Mouse (Mus musculus): ENCODE measurements around the gene Prkce. TPM values are rescaled to one million over a fixed set of nuclear protein-coding genes. Genes with fewer than 3 reads are reported as not detected.

Prkce gene
- polyA plus RNA-seq, 1 experiment from 2014 or later = 6.7 TPM

DNA sequence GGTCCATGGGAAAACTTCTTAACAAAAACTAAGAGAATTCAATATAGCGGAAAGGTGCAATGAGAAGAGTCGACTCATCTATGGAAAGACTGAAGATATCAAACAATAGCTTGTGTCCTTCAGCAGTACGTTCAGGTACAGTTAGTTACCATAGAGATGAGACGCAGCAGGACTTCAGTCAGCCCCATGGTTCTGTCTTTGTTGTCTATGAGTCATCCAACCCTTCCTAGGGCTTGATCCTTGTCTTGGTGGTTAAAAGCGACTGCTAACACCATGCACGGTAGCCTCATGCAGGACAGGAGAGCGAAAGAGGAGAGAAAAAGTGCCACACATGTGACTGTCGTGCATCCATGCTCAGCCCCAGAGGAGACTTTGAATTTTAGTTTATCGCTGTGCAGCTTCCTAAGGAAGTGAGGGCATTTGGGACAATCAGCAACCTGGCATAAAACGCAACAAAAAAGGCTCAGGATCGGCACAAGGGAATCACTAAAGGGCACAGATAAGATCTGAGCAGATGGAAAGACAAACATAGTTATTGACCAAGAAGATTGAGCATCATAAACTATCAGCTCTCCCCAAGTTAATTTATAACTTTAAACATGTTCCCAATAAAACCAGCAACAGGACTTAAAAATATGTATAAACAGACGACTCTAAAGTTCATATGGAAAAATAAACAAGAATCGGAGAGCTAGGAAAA lies 448.2 kb downstream of the Prkce start:
- H3K4me1 ChIP-seq = peaks cover 12% of the 10 kb centered on the region
- no peak overlapping the region for H3K4me3 ChIP-seq

DNA sequence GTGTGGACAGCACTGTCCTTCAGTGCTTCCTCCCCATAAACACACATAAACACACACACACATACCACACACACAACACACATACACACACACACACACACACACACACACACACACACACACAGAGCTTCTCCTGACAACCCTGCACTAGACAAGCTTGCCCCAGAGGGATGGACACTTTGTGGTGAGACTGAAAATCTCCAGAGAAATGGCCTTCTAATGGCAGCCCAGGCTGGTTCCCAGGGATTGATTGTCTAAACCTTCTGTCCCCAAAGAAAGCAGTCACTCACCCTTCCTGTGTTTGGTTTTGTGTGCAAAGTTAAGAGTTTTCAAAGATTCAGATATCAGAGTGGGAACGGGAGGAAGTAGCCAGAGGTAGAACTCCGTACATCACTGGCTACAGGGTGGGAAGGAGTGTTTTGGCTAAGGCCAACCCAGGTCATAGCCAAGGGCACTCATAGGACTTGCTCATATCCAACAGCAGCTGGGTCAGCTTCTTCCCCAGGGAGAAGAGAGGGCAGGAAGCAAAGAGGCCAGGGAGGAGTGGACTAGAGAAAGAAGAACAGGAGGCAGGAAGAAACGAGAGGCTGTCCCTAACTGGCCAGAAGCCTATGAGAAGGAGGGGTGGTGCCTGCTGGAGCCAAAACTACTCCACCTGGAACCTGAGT lies 450.1 kb downstream of the Prkce start:
- peak overlapping the region; percentile 7; the same call in 1 of the 2 replicates for H3K27ac ChIP-seq

More for the DNA sequence above, 448.2 kb downstream of the Prkce start:
- Histone ChIP-seq H3K36me3 (no peaks in the 10 kb centered on the region), H3K27ac (no peak overlapping the region), H3K4me2 (no peak overlapping the region), H3K9ac (no peak overlapping the region), H3K27me3 (no peaks in the 10 kb centered on the region), H3K9me3 (no peaks in the 10 kb centered on the region)
- ATAC-seq (ENCODE audit: borderline replicate concordance, extremely low read depth, low FRiP score, low TSS enrichment) = no peak
- 67% methylated on average over 13 of the region's 13 CpGs for WGBS

DNA sequence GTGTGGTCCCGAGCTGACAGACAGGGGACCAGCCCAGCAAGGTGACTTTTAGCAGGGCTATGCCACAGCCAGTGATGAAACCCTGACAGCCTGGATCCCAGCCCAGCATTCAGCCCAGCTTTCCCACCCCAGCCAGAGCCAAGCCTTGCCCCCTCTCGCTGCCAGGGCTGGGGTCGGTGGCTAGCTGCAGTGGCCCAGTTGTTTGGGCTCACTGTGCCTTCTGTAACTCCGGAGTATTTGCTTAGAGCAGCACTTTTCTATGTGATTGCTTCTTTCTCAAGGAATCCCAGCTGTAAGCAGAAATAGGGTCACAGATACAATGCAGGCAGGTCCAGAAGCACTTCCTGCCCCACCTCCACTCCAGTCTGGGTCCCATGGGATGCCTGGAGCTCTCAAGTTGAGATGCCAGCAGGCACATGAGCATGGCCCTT lies 450.9 kb downstream of the Prkce start:
- H3K36me3 ChIP-seq = no peaks in the 10 kb centered on the region
- no peaks in the 10 kb centered on the region for H3K9me3 ChIP-seq
- no peak overlapping the region for H3K4me2 ChIP-seq
- no peak overlapping the region for H3K4me3 ChIP-seq
- H3K27me3 ChIP-seq = no peaks in the 10 kb centered on the region
- WGBS = 29% methylated on average over 4 of the region's 4 CpGs
- peaks cover 17% of the 10 kb centered on the region for H3K4me1 ChIP-seq
- no peak overlapping the region for H3K9ac ChIP-seq
- ATAC-seq (ENCODE audit: borderline replicate concordance, extremely low read depth, low FRiP score, low TSS enrichment) = no peak
- H3K27ac ChIP-seq = no peak overlapping the region

More for the DNA sequence above, 450.1 kb downstream of the Prkce start:
- no peak overlapping the region for H3K4me2 ChIP-seq
- peaks cover 17% of the 10 kb centered on the region for H3K4me1 ChIP-seq
- no peaks in the 10 kb centered on the region for H3K36me3 ChIP-seq
- no peak overlapping the region for H3K9ac ChIP-seq
- no peaks in the 10 kb centered on the region for H3K27me3 ChIP-seq
- H3K4me3 ChIP-seq = no peak overlapping the region
- ATAC-seq (ENCODE audit: borderline replicate concordance, extremely low read depth, low FRiP score, low TSS enrichment) = no peak
- no peaks in the 10 kb centered on the region for H3K9me3 ChIP-seq
- 38% methylated on average over 3 of the region's 3 CpGs for WGBS

DNA sequence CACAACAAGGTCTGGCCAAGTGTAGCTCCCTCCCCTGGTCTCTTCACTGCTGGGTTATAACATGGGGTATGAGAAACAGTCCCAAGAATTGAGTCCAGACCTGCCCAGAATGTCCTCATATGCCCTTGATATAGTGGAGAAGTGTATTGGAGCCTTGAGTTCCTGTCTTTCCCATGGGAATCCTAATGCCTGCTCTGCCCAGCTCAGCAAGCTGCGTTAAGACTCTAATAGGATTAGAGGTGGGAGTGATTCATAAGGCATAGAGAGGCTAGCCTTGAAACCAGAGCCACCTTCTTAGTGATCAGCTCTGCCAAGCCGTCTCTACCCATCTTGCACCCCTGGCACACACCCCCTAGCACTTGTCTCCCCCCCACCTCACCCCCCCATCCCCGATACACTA lies 455.3 kb downstream of the Prkce start:
- H3K9me3 ChIP-seq = no peaks in the 10 kb centered on the region
- H3K36me3 ChIP-seq = no peaks in the 10 kb centered on the region
- no peak for ATAC-seq (ENCODE audit: borderline replicate concordance, extremely low read depth, low FRiP score, low TSS enrichment)
- peaks cover 14% of the 10 kb centered on the region for H3K4me1 ChIP-seq
- 81% methylated on average over 3 of the region's 3 CpGs for WGBS
- H3K27me3 ChIP-seq = no peaks in the 10 kb centered on the region
- no peak overlapping the region for H3K4me2 ChIP-seq
- no peak overlapping the region for H3K9ac ChIP-seq
- H3K27ac ChIP-seq = no peak overlapping the region
- no peak overlapping the region for H3K4me3 ChIP-seq

DNA sequence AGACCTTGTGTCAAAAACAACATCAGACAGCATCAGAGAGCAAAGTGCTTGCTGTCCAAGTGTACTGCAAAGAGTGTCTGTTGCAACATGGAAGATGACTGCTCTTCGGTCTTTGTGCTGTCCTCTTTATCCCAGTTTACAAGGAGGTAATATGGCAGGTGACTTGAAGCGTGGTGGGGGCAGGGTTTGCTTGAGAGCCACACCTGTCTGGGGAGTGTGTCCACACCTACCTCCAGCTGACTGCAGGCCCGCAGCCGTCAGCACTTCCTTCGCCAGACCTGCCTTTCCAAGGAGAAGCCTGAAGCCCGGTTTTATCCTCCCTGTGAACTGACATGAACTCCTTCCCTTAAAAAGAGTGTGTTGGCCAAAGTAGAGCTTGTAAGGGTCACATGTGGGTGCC lies 458.9 kb downstream of the Prkce start:
- Histone ChIP-seq H3K9me3 (no peaks in the 10 kb centered on the region), H3K9ac (no peak overlapping the region), H3K4me3 (no peak overlapping the region), H3K4me2 (no peak overlapping the region), H3K27ac (no peak overlapping the region), H3K36me3 (no peaks in the 10 kb centered on the region), H3K4me1 (peaks cover 3% of the 10 kb centered on the region; the same call in 1 of the 2 replicates), H3K27me3 (no peaks in the 10 kb centered on the region)
- no peak for ATAC-seq (ENCODE audit: borderline replicate concordance, extremely low read depth, low FRiP score, low TSS enrichment)
- 78% methylated on average over 6 of the region's 6 CpGs for WGBS

DNA sequence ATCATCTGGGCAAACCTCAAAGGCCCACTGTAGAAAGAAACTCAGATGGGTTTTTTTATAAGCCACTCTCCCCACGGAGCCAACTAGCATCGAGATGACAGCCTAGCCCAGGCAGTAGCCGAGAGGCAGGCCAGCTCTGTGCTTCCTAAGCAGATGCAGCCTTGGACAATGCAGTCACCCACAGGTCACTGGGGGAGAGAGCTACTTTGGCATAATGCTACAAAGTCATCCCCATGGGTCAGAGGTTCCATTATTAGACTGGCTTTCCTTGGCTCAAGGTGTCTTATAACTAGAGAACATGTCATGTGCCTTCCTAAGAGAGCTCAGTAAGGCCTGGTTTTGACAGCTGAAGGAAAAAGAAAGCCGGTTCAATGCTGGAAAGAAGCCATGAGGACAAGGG lies 465.5 kb downstream of the Prkce start:
- H3K27me3 ChIP-seq = no peaks in the 10 kb centered on the region
- no peak overlapping the region for H3K4me2 ChIP-seq
- no peak overlapping the region for H3K27ac ChIP-seq
- H3K9me3 ChIP-seq = no peaks in the 10 kb centered on the region
- 67% methylated on average over 4 of the region's 4 CpGs for WGBS
- H3K4me1 ChIP-seq = no peaks in the 10 kb centered on the region
- H3K36me3 ChIP-seq = no peaks in the 10 kb centered on the region
- no peak for ATAC-seq (ENCODE audit: borderline replicate concordance, extremely low read depth, low FRiP score, low TSS enrichment)
- no peak overlapping the region for H3K9ac ChIP-seq
- no peak overlapping the region for H3K4me3 ChIP-seq

DNA sequence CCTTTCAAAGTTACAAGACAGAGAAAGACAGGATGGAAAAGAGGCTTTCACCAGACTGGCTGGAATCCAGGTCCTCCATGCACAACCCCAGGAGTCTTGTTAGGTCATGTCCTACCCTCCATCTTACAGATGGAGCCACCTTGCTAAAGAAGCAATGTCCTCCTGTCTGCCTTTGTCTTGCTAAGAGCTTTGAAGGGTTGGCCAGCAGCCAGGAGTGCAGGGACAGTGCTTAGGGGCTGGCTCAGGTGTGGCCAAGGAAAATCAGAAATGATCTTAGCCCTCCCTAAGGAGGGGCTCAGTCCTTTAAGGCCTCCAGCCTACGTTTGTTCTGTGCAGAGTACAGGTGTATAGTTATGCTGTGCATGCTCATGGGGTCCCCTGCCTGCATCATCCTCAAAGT lies 469.7 kb downstream of the Prkce start:
- Histone ChIP-seq H3K9ac (no peak overlapping the region), H3K36me3 (no peaks in the 10 kb centered on the region), H3K4me2 (no peak overlapping the region), H3K4me3 (no peak overlapping the region), H3K27me3 (no peaks in the 10 kb centered on the region), H3K27ac (no peak overlapping the region), H3K9me3 (no peaks in the 10 kb centered on the region), H3K4me1 (no peaks in the 10 kb centered on the region)
- ATAC-seq (ENCODE audit: borderline replicate concordance, extremely low read depth, low FRiP score, low TSS enrichment) = no peak
- WGBS = 65% methylated on average over 1 of the region's 1 CpGs

DNA sequence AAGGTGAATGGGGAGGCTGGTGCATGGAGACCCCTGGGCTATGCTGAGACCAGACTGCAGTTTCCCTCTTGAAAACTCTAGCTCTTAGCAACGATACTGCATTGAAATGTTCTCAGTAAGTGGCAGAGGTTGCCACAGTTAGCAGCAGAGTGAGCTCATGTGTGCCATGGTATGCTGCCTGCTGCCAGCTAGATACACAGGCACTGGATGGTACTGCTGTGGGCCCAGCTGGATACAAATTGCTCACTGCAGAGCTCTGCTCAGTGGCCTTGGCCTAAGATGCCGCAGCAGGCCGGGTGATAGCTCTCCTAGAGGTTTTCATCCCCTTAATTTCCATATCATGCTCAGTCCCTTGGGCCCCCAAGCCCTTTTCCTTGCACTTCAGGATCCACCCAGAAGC lies 471.7 kb downstream of the Prkce start:
- Histone ChIP-seq H3K4me1 (no peaks in the 10 kb centered on the region), H3K36me3 (no peaks in the 10 kb centered on the region), H3K9ac (no peak overlapping the region), H3K4me3 (no peak overlapping the region), H3K9me3 (no peaks in the 10 kb centered on the region), H3K27ac (no peak overlapping the region), H3K4me2 (no peak overlapping the region), H3K27me3 (no peaks in the 10 kb centered on the region)
- no peak for ATAC-seq (ENCODE audit: borderline replicate concordance, extremely low read depth, low FRiP score, low TSS enrichment)
- WGBS = 84% methylated on average over 3 of the region's 3 CpGs

DNA sequence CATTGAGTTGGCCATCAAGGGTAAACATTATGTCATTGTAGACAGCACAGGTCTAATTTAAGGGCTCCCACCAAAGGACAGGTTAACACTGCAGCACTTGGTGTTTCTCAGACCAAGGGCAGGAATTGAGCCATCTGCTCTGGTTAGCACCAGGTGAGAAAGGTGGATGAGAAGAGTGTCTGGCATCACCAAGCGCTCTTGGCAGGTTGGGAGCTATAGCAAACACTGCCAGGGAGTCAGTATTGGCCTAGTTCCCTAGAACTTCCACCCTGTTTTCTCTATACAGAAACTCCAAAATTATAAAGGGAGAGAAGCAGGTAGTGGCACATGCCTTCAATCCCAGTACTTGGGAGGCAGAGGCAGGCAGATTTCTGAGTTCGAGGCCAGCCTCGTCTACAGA lies 479.6 kb downstream of the Prkce start:
- H3K27ac ChIP-seq = no peak overlapping the region
- no peak overlapping the region for H3K9ac ChIP-seq
- no peak overlapping the region for H3K4me3 ChIP-seq
- 95% methylated on average over 3 of the region's 3 CpGs for WGBS
- no peaks in the 10 kb centered on the region for H3K4me1 ChIP-seq
- no peak overlapping the region for H3K4me2 ChIP-seq
- H3K36me3 ChIP-seq = no peaks in the 10 kb centered on the region
- no peaks in the 10 kb centered on the region for H3K27me3 ChIP-seq
- no peaks in the 10 kb centered on the region for H3K9me3 ChIP-seq
- ATAC-seq (ENCODE audit: borderline replicate concordance, extremely low read depth, low FRiP score, low TSS enrichment) = no peak

DNA sequence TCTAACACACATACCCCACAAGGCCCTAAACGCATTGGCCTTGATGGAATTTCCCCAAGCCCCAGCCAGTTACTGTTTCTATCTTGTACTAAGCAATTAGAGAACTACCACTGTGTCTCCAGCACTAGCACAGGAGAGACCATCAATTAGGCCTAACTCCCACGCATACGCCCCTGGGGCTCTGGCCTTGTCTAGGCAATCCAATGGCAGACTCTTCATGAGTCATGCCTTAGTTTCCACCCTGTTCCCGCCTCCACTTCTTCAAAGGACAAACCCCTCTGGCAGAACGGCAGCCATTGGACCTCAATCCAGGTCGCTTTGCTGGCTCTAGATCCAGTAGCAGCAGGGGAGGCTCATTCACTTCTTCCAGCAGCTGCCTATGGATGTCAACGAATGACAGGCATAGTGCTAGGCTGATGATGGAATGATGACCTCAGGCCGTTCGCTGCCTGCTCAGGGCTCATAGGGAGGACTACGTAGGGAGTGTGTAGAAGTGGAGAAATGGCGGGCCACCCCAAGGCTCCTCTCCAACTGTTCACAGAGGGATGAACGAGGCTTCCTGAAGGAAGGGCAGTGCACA lies 481.4 kb downstream of the Prkce start:
- 86% methylated on average over 12 of the region's 12 CpGs for WGBS
- Histone ChIP-seq H3K4me3 (no peak overlapping the region), H3K4me2 (no peak overlapping the region), H3K4me1 (no peaks in the 10 kb centered on the region), H3K9ac (no peak overlapping the region), H3K36me3 (no peaks in the 10 kb centered on the region), H3K9me3 (no peaks in the 10 kb centered on the region), H3K27ac (no peak overlapping the region), H3K27me3 (no peaks in the 10 kb centered on the region)
- no peak for ATAC-seq (ENCODE audit: borderline replicate concordance, extremely low read depth, low FRiP score, low TSS enrichment)

DNA sequence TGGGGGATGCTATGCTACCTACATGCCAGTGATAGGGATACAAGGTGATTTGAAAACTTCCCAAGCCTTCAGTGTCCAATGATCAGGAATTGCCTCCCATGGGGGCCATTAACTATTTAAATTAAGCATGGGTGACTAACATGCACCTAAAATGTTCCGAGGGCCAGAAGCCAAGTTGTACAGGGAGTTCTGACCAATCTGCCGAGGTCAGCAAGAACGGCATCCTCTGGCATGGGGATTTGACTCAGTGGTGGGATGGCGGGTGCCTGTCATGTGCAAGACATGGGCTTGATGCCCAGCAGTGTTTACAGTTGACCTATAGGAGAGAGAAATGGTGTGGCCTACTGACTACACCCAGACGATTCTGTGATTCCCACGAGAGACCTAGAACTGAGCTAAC lies 482.7 kb downstream of the Prkce start:
- Histone ChIP-seq H3K4me1 (no peaks in the 10 kb centered on the region), H3K4me2 (no peak overlapping the region), H3K27me3 (no peaks in the 10 kb centered on the region), H3K4me3 (no peak overlapping the region), H3K36me3 (no peaks in the 10 kb centered on the region), H3K9ac (no peak overlapping the region), H3K9me3 (no peaks in the 10 kb centered on the region), H3K27ac (no peak overlapping the region)
- no peak for ATAC-seq (ENCODE audit: borderline replicate concordance, extremely low read depth, low FRiP score, low TSS enrichment)
- WGBS = 90% methylated on average over 6 of the region's 6 CpGs

DNA sequence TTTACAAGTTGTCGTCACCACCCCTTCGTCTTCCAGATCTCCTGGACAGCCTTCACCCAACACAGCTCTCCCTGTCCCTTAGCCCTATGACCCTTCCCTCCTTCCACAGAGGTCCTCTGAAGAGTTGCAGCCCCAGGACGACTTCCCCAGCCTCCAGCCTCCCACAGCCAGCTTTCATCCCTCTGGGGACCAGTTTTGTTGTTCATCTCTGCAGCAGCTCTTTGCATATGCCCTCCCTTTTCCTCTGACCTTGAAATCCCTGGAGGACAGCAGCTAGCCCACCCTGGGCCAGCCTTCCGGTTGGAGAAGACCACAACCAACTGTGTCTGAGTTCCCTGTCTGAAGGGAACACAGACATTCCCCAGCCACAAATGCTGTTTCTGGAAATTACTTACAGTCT lies 483.5 kb downstream of the Prkce start:
- H3K4me2 ChIP-seq = no peak overlapping the region
- ATAC-seq (ENCODE audit: borderline replicate concordance, extremely low read depth, low FRiP score, low TSS enrichment) = no peak
- H3K9me3 ChIP-seq = no peaks in the 10 kb centered on the region
- H3K27ac ChIP-seq = no peak overlapping the region
- no peak overlapping the region for H3K4me3 ChIP-seq
- H3K9ac ChIP-seq = no peak overlapping the region
- no peaks in the 10 kb centered on the region for H3K27me3 ChIP-seq
- WGBS = 66% methylated on average over 4 of the region's 4 CpGs
- H3K36me3 ChIP-seq = no peaks in the 10 kb centered on the region
- no peaks in the 10 kb centered on the region for H3K4me1 ChIP-seq
